Mouse (Mus musculus) right cerebral cortex, postnatal 14 days (tissue): ENCODE data around the gene Cpa5.

Experiments used
- DNase-seq: peaks from one replicate; pipeline ENCODE4 v3.0.0; 2022

Cpa5 gene

GRCm38 (mm10) chr6:30610710-30611109, at the start of gene Cpa5:
TSS of gene Cpa5 (plus strand) at chr6:30611010.
- DNase-seq: no peak

DNA sequence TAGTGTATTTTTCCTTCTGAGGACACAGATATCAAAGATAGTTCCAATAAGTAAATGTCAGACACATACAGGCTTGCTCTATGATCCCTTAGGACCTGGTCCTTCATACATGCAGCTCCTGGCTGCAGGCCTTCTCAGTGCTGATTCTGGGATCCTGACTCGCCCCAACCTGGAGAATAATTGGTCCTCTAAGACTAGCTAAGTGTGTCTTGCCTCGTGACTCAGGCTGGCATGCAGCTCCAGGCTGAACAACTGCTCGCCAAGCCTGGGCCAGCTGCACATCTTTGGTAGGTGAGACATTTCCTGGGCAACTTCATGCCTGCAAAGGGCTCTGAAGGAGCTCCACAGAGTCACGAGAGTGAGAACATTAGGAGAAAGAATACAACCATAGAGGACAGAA, 48.7 kb upstream of the Cpa5 start:
- DNase-seq: no peak

GRCm38 (mm10) chr6:30563575-30563974, 47.2 kb upstream of the Cpa5 start:
- DNase-seq: no peak

- no peak for DNase-seq
Observed at GRCm38 (mm10) chr6:30564051-30564450, 46.8 kb upstream of the Cpa5 start.

DNA sequence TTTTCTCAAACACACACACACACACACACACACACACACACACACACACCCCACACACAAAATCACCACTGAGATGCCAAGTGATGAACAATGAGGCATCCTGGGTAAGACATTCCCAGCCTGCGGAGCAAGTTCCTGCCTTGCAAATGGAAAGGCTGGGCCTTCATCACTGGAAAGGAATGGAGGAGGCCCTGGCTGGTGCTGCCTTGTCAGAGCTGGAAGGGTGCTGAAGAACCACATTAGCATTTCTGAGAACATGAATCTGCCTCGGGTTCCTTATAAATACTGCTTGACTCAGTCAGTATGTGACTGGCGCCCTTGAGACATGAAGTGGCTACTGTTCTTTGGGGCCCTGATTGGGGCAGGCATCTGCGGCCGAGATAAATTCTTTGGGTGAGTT, 42.7 kb upstream of the Cpa5 start, which contains the start of gene Cpa4:
Gene Cpa4 (plus strand): TSS at position 301 of the 400 bp plus-strand sequence.
- no peak for DNase-seq

- DNase-seq: no peak
Observed at GRCm38 (mm10) chr6:30569331-30569730, 41.5 kb upstream of the Cpa5 start.

GRCm38 (mm10) chr6:30570012-30570411, 40.8 kb upstream of the Cpa5 start:
- DNase-seq: no peak

GRCm38 (mm10) chr6:30572456-30573311, 38.1 kb upstream of the Cpa5 start:
- DNase-seq: peak; percentile 69

- no peak for DNase-seq
Observed at GRCm38 (mm10) chr6:30573380-30573779, 37.4 kb upstream of the Cpa5 start.

DNA sequence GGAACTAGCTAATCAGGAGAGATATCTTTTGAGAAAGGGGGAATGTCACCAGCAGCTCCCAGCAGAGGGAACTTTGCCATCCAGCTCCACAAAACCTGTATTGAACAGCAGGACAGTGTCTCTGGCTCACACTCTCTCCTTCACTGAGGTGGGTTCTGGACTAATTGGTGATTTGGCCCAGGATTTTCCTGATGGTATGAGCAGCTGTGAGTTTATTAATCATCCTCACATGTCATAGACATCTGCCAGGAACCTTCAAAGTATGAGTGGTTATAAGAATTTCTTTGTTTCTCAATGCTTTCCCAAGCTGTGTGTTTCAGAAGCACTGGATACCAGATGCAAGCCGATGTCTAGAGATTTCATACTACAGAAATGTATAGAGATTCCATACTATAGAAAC, 35.9 kb upstream of the Cpa5 start:
- no peak for DNase-seq

DNA sequence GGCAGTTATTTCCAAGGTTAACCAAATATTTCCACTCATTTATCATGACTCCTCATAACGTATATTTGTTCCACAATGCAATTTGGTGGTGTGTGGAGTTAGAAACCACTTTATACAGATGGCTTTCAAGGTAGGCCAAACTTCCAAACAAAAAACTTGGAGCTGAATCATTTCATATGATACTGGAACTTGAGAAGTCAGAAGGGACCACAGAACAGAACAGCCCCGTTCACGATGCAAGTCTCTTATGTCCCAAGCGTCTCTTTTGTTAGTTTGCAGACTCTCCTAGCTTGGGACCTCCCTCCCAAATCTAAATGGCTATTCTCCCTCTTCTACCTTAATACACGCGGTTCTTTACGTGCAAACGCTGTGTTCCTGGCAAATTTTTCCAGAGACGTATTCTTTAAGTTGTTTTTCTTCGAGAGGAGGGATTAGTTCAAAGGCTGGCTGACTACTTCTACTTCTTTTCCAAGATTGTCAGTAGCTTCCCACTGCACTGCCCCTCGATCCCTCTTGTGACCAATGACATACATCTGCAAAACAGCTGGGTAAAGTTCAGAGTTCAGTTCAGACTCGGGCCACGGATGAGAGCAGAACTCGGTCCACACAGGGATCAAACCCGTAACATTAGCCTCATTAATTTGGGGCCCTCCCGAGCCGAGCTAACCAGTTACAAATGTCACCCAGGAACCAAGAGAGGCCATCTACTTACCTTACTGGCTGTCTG, 34.2 kb upstream of the Cpa5 start:
- no peak for DNase-seq

- DNase-seq: no peak
Observed at GRCm38 (mm10) chr6:30579961-30580840, 30.6 kb upstream of the Cpa5 start.

DNA sequence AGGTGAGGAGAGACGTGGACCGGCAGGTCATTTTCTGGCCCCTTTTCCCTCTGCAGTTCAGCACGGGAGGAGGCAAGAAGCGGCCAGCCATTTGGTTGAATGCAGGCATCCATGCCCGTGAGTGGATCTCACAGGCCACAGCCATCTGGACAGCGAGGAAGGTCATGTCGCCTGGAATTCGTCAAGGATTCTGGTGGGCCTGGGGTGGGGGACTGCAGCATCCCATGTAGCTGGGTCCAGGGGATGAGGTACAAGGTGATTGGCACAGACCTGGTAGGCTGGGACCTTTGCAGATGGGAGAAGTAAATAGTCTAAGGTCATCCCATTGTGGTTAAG, 30.0 kb upstream of the Cpa5 start:
- no peak for DNase-seq

DNA sequence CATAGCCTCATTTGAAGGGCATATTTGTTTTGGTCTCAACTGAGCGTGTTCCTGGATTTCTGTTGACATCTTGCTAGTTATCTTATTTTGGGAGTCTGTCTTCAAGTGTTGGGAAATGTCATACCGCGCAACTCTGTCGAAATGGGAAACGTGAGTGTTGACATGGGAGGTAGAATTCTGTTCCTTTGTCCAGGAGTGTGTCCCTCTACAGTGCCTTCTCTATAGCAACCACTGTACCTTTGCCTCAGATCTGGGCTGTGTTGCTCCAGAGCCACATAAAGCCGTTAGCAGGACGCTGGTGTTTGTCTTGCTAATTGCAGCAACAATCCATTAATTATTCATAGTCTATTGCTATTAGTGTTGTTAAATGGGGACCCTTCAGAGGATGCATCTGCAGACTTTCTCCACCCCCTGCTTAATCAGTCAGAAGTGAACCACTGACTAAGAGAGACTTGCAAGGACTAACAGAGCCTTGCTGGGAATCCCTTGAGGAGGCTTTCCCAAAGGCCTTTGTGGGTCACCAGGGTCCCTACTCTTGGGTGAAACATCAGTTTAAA, 23.8 kb upstream of the Cpa5 start:
- DNase-seq: no peak

DNA sequence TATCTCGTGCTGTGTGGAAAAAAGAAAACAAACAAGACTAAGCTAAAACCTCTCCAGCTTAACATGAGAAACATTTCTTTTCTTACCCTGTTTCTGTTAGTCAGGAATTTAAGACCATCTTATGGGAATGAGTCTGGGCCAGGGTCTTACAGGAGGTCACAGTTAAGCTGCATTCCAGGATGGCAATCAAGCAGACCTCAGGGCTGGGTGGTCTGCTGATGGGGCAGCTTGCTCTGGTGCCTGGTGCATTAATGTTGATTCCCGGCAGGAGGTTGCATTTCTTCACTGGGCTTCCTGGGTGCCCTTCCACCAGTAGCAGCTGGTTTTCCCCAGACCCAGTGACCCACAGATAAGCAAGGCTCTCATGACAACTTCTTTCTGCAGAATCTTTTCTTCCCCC, 21.0 kb upstream of the Cpa5 start:
- no peak for DNase-seq

GRCm38 (mm10) chr6:30591851-30592404, 18.9 kb upstream of the Cpa5 start:
- no peak for DNase-seq

- DNase-seq: no peak
Observed at GRCm38 (mm10) chr6:30592417-30592974, 18.3 kb upstream of the Cpa5 start.

DNA sequence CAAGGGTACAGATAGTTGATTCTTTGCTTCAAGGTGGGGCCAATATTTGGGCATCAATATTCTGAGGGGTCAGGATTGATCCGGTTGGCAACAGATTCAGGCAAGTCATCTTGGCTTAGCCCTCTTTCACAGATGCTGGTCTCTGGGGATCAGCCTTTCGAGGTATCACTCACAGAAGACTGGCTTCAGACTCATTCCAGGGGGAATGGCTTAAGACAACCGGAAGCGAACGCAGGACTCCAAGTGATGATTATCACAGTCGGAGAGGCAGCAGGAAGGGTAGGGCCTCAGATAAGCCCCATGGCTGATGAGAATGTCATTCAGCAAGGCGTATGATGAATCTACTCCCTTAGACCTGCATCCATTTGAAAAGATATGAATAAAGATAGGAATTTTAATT, 16.4 kb upstream of the Cpa5 start:
- no peak for DNase-seq

- DNase-seq: no peak
Observed at GRCm38 (mm10) chr6:30596230-30596898, 14.4 kb upstream of the Cpa5 start.

GRCm38 (mm10) chr6:30600033-30600432, 10.8 kb upstream of the Cpa5 start:
- no peak for DNase-seq

DNA sequence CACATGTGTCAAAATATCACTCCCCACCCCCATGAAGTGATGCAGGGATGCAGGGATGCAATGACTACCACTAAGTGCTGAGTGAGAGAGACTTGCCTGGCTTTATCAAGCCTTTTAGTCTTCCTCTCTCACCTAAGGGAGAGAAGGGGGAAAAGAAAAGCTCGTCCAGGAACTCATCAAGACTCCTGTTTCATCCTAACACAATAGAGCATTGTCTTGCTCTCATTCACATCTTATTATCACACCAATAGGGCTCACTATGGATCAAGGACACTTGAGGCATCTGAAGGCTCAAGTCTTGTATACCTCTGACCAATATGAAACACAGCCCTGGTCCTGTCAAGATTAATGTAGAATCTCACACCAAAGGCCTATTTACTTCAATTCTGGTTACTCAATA, 9.8 kb upstream of the Cpa5 start:
- DNase-seq: no peak
